Mouse (Mus musculus) forebrain, embryonic 11.5 days (tissue): Measurements from ENCODE around the gene Dlg1. TPM values are rescaled to one million over a fixed set of nuclear protein-coding genes. Genes with fewer than 3 reads are reported as not detected.

ENCODE experiments used
- ATAC-seq: fragments of 200-750 bp; cut with Nextera tagmentation; replicated peaks from 2 replicates; pipeline ENCODE4 v1.8.0; 2017; ENCODE audit warnings: moderate TSS enrichment; ENCODE audit not compliant: low FRiP score
- DNase-seq: peaks from one replicate; pipeline ENCODE4 v3.0.0-alpha.2; 2017; ENCODE audit warnings: low spot score
- H3K27ac ChIP-seq: fragments of 300-500 bp; sonication (generic); 2 replicates; pipeline ENCODE4 v1.5.1; 2014; ENCODE audit warnings: low read depth, low read length
- H3K27me3 ChIP-seq: fragments of 300-500 bp; sonication (generic); 2 replicates; pipeline ENCODE4 v1.6.1; 2014; ENCODE audit warnings: mild to moderate bottlenecking, low read length, mixed read lengths; ENCODE audit not compliant: control insufficient read depth, insufficient read depth
- H3K36me3 ChIP-seq: fragments of 300-500 bp; sonication (generic); 2 replicates; pipeline ENCODE4 v1.6.1; 2014; ENCODE audit warnings: mild to moderate bottlenecking, low read length, moderate library complexity, mixed read lengths; ENCODE audit not compliant: control insufficient read depth, insufficient read depth
- H3K4me1 ChIP-seq: fragments of 300-500 bp; sonication (generic); replicated peaks from 2 replicates; pipeline ENCODE4 v1.6.1; 2014; ENCODE audit warnings: low read length, mixed read lengths; ENCODE audit not compliant: control insufficient read depth, insufficient read depth
- H3K4me2 ChIP-seq: fragments of 300-500 bp; sonication (generic); 2 replicates; pipeline ENCODE4 v1.6.1; 2014; ENCODE audit warnings: low read depth, mild to moderate bottlenecking, low read length, moderate library complexity, mixed read lengths; ENCODE audit not compliant: severe bottlenecking
- H3K4me3 ChIP-seq: fragments of 300-500 bp; sonication (generic); 2 replicates; pipeline ENCODE4 v1.5.1; 2014; ENCODE audit warnings: low read depth, low read length
- H3K9ac ChIP-seq: fragments of 300-500 bp; sonication (generic); 2 replicates; pipeline ENCODE4 v1.6.1; 2014; ENCODE audit warnings: low read length
- H3K9me3 ChIP-seq: fragments of 300-500 bp; sonication (generic); 2 replicates; pipeline ENCODE4 v1.6.1; 2016; ENCODE audit warnings: low read length, mixed read lengths; ENCODE audit not compliant: control insufficient read depth
- WGBS: fragments of 180-500 bp; shearing (Covaris S2); extraction: QIAGEN DNeasy Blood & Tissue Kit; methylation state at CpG from one replicate; pipeline ENCODE4 v1.1.7; 2014; 5-methylcytosine and 5-hydroxymethylcytosine counted together
- polyA plus RNA-seq: library from polyadenylated mRNA; unstranded; fragments of >200 nt; fragmentation: Nextera tagmentation; extraction: Ambion mirVana; gene quantifications from 2 replicates; pipeline ENCODE4 v1.2.1, GENCODE M21; 2014

The Dlg1 gene
- polyA plus RNA-seq, 1 experiment from 2014 or later = 38.5 TPM

- no peaks in the 10 kb centered on the region for H3K36me3 ChIP-seq
- no peak overlapping the region for H3K27ac ChIP-seq
- H3K27me3 ChIP-seq = no peaks in the 10 kb centered on the region
- 0 out of 2 replicates have a peak, but pooled peaks cover 2% of the 10 kb centered on the region for H3K4me1 ChIP-seq
- H3K9ac ChIP-seq = no peak overlapping the region; the same call in 1 of the 2 replicates
- no peak for DNase-seq
- ATAC-seq = no peak
- WGBS = 83% methylated on average over 8 of the region's 8 CpGs
- no peak overlapping the region for H3K4me3 ChIP-seq
- H3K9me3 ChIP-seq = no peaks in the 10 kb centered on the region
- H3K4me2 ChIP-seq = no peak overlapping the region
Observed at GRCm38 (mm10) chr16:31880146-31880840, 217.1 kb downstream of the Dlg1 start.

DNA sequence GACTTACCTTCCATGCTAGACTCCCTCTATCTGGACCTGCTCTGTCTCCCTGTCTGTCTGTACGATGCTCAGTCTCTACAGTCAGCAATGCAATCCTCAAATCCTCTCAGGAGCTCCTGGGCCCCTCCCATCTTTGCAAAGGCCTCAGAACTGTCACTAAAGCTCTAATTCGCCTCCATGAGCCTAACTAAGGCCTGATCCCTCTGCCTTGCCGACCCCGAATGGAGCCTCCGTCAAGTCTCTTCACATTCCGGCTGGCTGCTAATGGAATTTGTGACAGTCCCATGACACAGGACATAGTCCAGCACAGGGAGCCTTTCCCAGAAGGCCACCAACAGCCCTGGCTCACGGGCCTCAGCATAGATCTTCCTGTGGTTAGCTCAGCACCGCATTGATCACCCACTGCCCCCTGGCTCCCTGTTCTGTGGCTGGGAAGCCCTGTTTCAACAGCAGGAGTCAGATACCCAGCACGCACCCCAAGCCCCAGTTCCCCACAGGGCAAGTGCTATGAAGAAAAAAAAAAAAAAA, 219.2 kb downstream of the Dlg1 start:
- no peak overlapping the region for H3K4me2 ChIP-seq
- no peak overlapping the region for H3K27ac ChIP-seq
- no peaks in the 10 kb centered on the region for H3K36me3 ChIP-seq
- WGBS = 51% methylated on average over 9 of the region's 9 CpGs
- H3K4me1 ChIP-seq = 0 out of 2 replicates have a peak, but pooled peaks cover 2% of the 10 kb centered on the region
- no peak overlapping the region for H3K4me3 ChIP-seq
- ATAC-seq (no peak), DNase-seq (no peak)
- no peaks in the 10 kb centered on the region for H3K27me3 ChIP-seq
- no peak overlapping the region for H3K9ac ChIP-seq
- no peaks in the 10 kb centered on the region for H3K9me3 ChIP-seq

- 74% methylated on average over 14 of the region's 14 CpGs for WGBS
- Histone ChIP-seq H3K4me2 (no peak overlapping the region), H3K27ac (no peak overlapping the region), H3K9me3 (no peaks in the 10 kb centered on the region), H3K36me3 (no peaks in the 10 kb centered on the region), H3K4me1 (0 out of 2 replicates have a peak, but pooled peaks cover 2% of the 10 kb centered on the region), H3K9ac (no peak overlapping the region), H3K27me3 (no peaks in the 10 kb centered on the region), H3K4me3 (no peak overlapping the region)
- ATAC-seq = no peak
- DNase-seq = no peak
Observed at GRCm38 (mm10) chr16:31883302-31883701, 220.1 kb downstream of the Dlg1 start.

DNA sequence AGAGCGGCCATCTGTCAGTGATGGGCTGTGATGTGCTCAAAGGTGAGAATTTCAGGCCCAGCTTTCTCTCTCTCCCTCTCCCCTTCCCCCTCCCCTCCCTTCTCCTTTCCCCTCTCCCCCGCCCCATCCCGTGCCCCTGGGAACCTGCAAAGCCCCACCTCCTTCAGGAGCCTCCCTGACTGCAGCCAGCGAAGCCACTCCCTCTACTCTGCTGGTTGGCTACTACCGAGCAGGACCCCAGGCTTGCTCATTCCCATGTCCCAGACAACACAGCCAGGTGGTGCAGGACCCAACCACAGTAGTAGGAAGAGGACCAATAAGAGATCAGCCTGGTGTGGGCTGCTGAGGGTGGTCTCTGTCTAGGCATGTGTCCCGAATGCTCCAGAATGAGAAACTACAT, 220.7 kb downstream of the Dlg1 start:
- 0 out of 2 replicates have a peak, but pooled peaks have one; percentile 51 for ATAC-seq
- H3K27me3 ChIP-seq = no peaks in the 10 kb centered on the region

GRCm38 (mm10) chr16:31890907-31891306, 227.7 kb downstream of the Dlg1 start:
- H3K27ac ChIP-seq = no peak overlapping the region
- no peaks in the 10 kb centered on the region for H3K4me1 ChIP-seq
- DNase-seq (no peak), ATAC-seq (no peak)
- H3K4me2 ChIP-seq = no peak overlapping the region
- WGBS = 80% methylated on average over 7 of the region's 7 CpGs
- no peak overlapping the region for H3K9ac ChIP-seq
- H3K9me3 ChIP-seq = no peaks in the 10 kb centered on the region
- no peak overlapping the region for H3K4me3 ChIP-seq
- no peaks in the 10 kb centered on the region for H3K27me3 ChIP-seq
- H3K36me3 ChIP-seq = no peaks in the 10 kb centered on the region

More for the DNA sequence above, 220.7 kb downstream of the Dlg1 start:
- Histone ChIP-seq H3K9ac (no peak overlapping the region), H3K4me1 (0 out of 2 replicates have a peak, but pooled peaks cover under 1% of the 10 kb centered on the region), H3K4me3 (no peak overlapping the region), H3K9me3 (no peaks in the 10 kb centered on the region), H3K36me3 (no peaks in the 10 kb centered on the region), H3K4me2 (no peak overlapping the region), H3K27ac (no peak overlapping the region)
- 14% methylated on average over 6 of the region's 6 CpGs for WGBS
- DNase-seq = peak; percentile 65

GRCm38 (mm10) chr16:31893396-31894141, 230.3 kb downstream of the Dlg1 start:
- no peaks in the 10 kb centered on the region for H3K36me3 ChIP-seq
- no peak for DNase-seq
- 65% methylated on average over 5 of the region's 5 CpGs for WGBS

DNA sequence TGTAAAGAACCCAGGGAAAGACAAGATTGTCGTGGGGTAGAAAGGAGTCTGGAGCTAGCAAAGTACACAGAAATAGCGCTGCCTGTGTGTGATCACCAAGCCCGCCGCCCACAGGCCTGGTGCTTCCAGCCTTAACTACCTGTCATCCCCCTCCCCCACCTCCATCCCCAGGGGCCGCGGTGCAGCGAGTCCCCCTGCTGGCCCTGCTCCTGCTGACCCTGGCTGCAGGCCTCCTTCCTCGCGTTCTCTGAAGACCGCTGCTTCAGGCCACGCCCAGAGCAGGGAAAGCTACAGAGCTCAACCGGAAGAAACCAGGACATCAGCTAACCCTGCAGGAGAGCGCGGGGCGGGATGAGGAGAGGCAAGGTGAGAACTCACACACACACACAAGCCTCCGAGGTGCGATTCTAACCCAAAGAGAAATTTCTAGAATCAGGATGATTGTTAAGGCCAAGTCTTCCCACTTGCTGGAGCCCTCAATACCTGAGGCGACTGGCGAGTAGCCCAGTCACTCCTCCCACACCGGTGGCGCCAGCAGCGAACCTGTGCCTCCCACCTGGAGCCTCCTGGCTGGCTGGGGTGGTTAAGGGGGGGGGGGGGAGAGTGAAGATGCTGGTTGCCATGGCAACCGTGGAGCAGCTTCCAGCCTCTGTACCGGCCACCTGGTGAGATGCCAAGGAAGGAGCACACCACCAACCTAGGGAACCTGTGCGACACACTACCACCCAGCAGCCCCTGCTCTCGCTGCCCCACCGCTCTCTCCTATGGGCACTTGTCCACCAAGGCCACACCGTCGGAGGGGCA, 233.9 kb downstream of the Dlg1 start:
- H3K36me3 ChIP-seq = no peaks in the 10 kb centered on the region
- H3K4me2 ChIP-seq = peak overlapping the region; percentile 47
- H3K27me3 ChIP-seq = no peaks in the 10 kb centered on the region
- H3K4me1 ChIP-seq = peaks cover 4% of the 10 kb centered on the region; the same call in 1 of the 2 replicates
- ATAC-seq = peak; percentile 65
- 8% methylated on average over 29 of the region's 29 CpGs for WGBS
- no peak overlapping the region for H3K27ac ChIP-seq
- peak; percentile 73 for DNase-seq
- H3K9ac ChIP-seq = peak overlapping the region; percentile 4; the same call in 1 of the 2 replicates
- H3K4me3 ChIP-seq = peak overlapping the region; percentile 1; the same call in 1 of the 2 replicates
- peaks cover 4% of the 10 kb centered on the region; the same call in 1 of the 2 replicates for H3K9me3 ChIP-seq

More at GRCm38 (mm10) chr16:31893396-31894141, 230.3 kb downstream of the Dlg1 start:
- H3K4me2 ChIP-seq = no peak overlapping the region
- no peak for ATAC-seq
- peaks cover 4% of the 10 kb centered on the region; the same call in 1 of the 2 replicates for H3K4me1 ChIP-seq
- no peaks in the 10 kb centered on the region for H3K9me3 ChIP-seq
- no peaks in the 10 kb centered on the region for H3K27me3 ChIP-seq
- H3K9ac ChIP-seq = no peak overlapping the region
- H3K4me3 ChIP-seq = no peak overlapping the region
- H3K27ac ChIP-seq = no peak overlapping the region
